Mouse (Mus musculus): ENCODE measurements at regions not wholly inside any gene's neighbourhood (a gene's known extent, or its start where the extent isn't known, plus 50 kb on each side); places are given as distances from the start of the nearest gene placed in this dataset.

- TF ChIP-seq CTCF (IDR thresholded peaks at IDR 0.05; ENCODE audit: extremely low read depth, insufficient read depth, low read length) = no peak
- no peak for TF ChIP-seq POLR2A (IDR thresholded peaks at IDR 0.05; ENCODE audit: extremely low read depth, insufficient read depth, low read length)
Observed at GRCm38 (mm10) chr2:117543301-117543782, 200.5 kb upstream of the Rasgrp1 start.
